Mouse (Mus musculus) lung, embryonic 15.5 days (tissue): ENCODE measurements around the gene Gm4131. TPM values are rescaled to one million over a fixed set of nuclear protein-coding genes. Genes with fewer than 3 reads are reported as not detected.
A peak's percentile ranks its signal among the peaks of the same experiment; 100 is the strongest.

Experiments
- ATAC-seq: fragments of 200-750 bp; cut with Nextera tagmentation; 2 replicates; pipeline ENCODE4 v1.8.0; 2017; ENCODE audit warnings: moderate number of reproducible peaks, borderline replicate concordance; ENCODE audit not compliant: low FRiP score, low TSS enrichment; ENCODE audit errors: extremely low read depth
- H3K27ac ChIP-seq: fragments of 300-500 bp; sonication (generic); 2 replicates; pipeline ENCODE4 v1.5.1; 2015; ENCODE audit warnings: moderate library complexity, mild to moderate bottlenecking, inconsistent platforms
- H3K27me3 ChIP-seq: fragments of 300-500 bp; sonication (generic); 2 replicates; pipeline ENCODE4 v1.6.1; 2015; ENCODE audit warnings: inconsistent platforms
- H3K36me3 ChIP-seq: fragments of 300-500 bp; sonication (generic); 2 replicates; pipeline ENCODE4 v1.6.1; 2015; ENCODE audit warnings: inconsistent platforms
- H3K4me1 ChIP-seq: fragments of 300-500 bp; sonication (generic); 2 replicates; pipeline ENCODE4 v1.6.1; 2015; ENCODE audit warnings: inconsistent platforms
- H3K4me2 ChIP-seq: fragments of 300-500 bp; sonication (generic); 2 replicates; pipeline ENCODE4 v1.6.1; 2015; ENCODE audit warnings: inconsistent platforms, mild to moderate bottlenecking, moderate library complexity
- H3K4me3 ChIP-seq: fragments of 300-500 bp; sonication (generic); 2 replicates; pipeline ENCODE4 v1.5.1; 2015; ENCODE audit warnings: mild to moderate bottlenecking, inconsistent platforms
- H3K9ac ChIP-seq: fragments of 300-500 bp; sonication (generic); 2 replicates; pipeline ENCODE4 v1.6.1; 2015; ENCODE audit warnings: inconsistent platforms
- H3K9me3 ChIP-seq: fragments of 300-500 bp; sonication (generic); 2 replicates; pipeline ENCODE4 v1.6.1; 2016; ENCODE audit warnings: inconsistent platforms
- WGBS: fragments of 180-500 bp; shearing (Covaris S2); methylation state at CpG from one replicate; pipeline ENCODE4 v1.1.7; 2015; 5-methylcytosine and 5-hydroxymethylcytosine counted together
- polyA plus RNA-seq: library from polyadenylated mRNA; unstranded; fragments of >200 nt; fragmentation: Nextera tagmentation; extraction: Ambion mirVana; gene quantifications from 2 replicates; pipeline ENCODE4 v1.2.1, GENCODE M21; 2015

Gm4131 gene
- polyA plus RNA-seq, 1 experiment from 2014 or later: not detected

DNA sequence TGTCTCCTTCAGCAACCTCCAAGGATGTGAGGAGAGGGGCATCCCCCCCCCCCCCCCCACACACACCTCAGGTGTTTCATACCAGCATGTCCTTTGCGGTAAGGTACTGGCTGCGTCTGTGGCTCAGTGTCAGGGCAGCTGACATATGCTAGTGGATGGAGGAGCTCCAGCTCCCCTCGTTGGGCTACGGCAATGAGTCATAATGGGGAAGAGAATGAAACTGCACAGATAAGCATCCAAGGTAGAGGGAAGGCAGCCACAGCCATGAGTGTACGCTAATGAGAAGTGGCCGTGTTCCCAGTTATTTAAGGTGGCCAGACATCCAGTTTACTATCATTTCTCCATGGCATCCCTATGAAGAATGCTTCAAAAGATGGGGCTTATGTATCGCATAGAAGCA, 78.5 kb downstream of the Gm4131 start:
- H3K9ac ChIP-seq: no peak overlapping the region
- WGBS: 80% methylated on average over 7 of the region's 7 CpGs
- H3K27ac ChIP-seq: no peak overlapping the region
- no peaks in the 10 kb centered on the region for H3K4me1 ChIP-seq
- no peak overlapping the region for H3K4me3 ChIP-seq
- no peak overlapping the region for H3K4me2 ChIP-seq
- no peaks in the 10 kb centered on the region for H3K9me3 ChIP-seq
- ATAC-seq: no peak
- H3K36me3 ChIP-seq: no peaks in the 10 kb centered on the region
- no peaks in the 10 kb centered on the region for H3K27me3 ChIP-seq

DNA sequence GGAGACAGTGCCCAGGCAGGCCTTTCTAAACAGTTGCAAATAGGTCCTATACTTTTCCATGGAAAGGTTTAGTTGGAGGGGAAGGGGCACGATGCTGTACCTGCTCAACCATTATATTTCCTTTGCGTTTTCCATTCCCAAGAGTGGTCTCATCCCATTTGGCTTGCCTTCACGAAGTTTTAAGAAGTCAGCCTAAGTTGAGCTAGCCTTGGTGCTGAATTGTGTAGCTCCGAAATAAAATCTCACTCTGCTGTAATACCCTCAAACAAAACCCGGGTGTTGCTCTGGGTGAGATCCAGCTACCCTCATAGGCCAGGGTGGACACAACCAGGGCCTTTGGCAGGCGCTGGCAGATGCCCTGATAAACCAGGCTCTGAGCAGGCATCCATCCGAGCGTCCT, 85.3 kb downstream of the Gm4131 start:
- Histone ChIP-seq H3K4me1 (no peaks in the 10 kb centered on the region), H3K9me3 (no peaks in the 10 kb centered on the region), H3K4me3 (no peak overlapping the region), H3K27ac (no peak overlapping the region), H3K27me3 (no peaks in the 10 kb centered on the region), H3K9ac (no peak overlapping the region), H3K36me3 (no peaks in the 10 kb centered on the region), H3K4me2 (no peak overlapping the region)
- WGBS: 36% methylated on average over 8 of the region's 8 CpGs
- no peak for ATAC-seq

DNA sequence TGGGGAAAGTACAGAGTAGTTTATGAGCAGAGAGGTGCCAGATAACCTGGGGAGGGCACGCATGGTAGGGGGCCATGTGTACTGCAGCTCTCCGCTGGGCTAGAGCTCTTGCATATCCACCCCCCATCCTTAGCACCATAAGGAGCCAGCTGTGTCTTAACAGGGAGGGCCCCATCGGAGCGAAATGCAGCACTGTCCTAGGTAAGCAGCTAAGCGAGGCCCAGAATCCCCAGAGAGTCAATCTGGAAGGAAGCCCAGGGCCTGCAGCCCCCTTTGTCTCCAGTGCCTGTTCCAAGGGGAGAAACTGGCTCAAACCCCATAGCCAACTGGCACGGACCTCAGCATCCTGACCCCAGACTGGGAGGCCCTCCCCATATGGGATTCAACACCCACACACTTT, 87.3 kb downstream of the Gm4131 start:
- Histone ChIP-seq H3K4me1 (no peaks in the 10 kb centered on the region), H3K9ac (no peak overlapping the region), H3K4me3 (no peak overlapping the region), H3K4me2 (no peak overlapping the region), H3K27ac (no peak overlapping the region), H3K36me3 (no peaks in the 10 kb centered on the region), H3K27me3 (no peaks in the 10 kb centered on the region), H3K9me3 (no peaks in the 10 kb centered on the region)
- ATAC-seq: no peak
- WGBS: 34% methylated on average over 6 of the region's 6 CpGs

DNA sequence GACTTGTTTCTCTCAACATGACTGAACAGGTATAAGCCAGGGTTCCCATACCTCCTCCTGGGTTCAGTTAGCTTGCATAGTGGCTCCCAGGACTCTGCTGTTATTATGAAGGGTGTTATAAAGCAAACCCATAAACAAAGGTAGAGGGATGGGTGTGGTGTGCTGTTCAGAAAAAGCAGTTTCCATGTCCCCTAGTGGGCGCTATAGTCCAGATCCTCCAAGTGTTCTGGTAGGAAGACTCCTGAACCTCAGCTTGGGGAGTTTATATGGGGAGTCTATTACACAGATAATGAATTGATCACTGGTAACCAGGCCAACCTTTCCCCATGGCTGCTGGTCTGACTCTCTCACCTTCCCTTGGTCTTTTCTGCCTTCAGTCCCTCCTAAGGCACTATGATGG, 92.2 kb downstream of the Gm4131 start:
- Histone ChIP-seq H3K27ac (no peak overlapping the region), H3K4me1 (no peaks in the 10 kb centered on the region), H3K9ac (no peak overlapping the region), H3K27me3 (no peaks in the 10 kb centered on the region), H3K36me3 (no peaks in the 10 kb centered on the region), H3K4me3 (no peak overlapping the region), H3K4me2 (no peak overlapping the region), H3K9me3 (no peaks in the 10 kb centered on the region)
- no peak for ATAC-seq
- 67% methylated on average over 1 of the region's 1 CpGs for WGBS

DNA sequence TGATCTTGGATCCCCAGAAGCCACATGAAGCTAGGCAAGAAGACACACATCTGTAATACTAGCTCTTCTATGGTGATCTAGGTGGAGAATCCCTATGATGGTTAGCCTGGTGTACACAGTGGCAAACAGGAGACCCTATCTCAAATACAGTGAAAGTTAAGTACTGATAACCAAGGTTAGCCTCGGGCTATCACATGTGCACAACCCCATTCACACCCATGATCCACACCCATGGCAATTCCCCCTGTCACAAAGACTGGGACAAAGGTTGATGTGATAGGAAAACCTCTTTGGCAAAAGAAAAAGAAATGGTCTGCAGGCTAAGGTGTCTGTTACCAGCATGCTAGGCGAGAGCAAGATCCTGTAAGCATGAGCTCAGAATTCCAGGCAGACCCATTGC, 94.7 kb downstream of the Gm4131 start:
- Histone ChIP-seq H3K27me3 (no peaks in the 10 kb centered on the region), H3K36me3 (no peaks in the 10 kb centered on the region), H3K4me3 (no peak overlapping the region), H3K4me1 (no peaks in the 10 kb centered on the region), H3K27ac (no peak overlapping the region), H3K9ac (no peak overlapping the region), H3K4me2 (no peak overlapping the region), H3K9me3 (no peaks in the 10 kb centered on the region)
- WGBS: 65% methylated on average over 2 of the region's 2 CpGs
- no peak for ATAC-seq

DNA sequence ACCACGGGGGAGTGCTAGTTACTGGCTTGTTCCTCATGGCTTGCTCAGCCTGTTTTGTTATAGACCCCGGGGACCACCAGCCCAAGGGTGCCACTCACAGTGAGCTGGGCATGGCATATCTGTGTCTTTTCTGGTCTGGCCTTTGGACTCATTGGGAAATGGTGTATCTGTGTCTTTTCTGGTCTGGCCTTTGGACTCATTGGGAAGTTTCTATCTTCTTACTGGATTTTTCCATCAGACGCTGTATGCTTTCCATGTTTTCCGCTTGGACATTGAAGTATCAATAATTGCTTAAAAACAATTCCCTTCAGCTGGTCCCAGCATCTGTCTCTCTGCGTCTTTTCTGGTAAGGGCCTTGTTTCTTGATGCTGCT, 98.0 kb downstream of the Gm4131 start:
- WGBS: 87% methylated on average over 5 of the region's 5 CpGs
- Histone ChIP-seq H3K4me3 (no peak overlapping the region), H3K4me1 (peaks cover 7% of the 10 kb centered on the region; the same call in 1 of the 2 replicates), H3K27me3 (no peaks in the 10 kb centered on the region), H3K9ac (no peak overlapping the region), H3K4me2 (no peak overlapping the region), H3K9me3 (no peaks in the 10 kb centered on the region), H3K27ac (no peak overlapping the region), H3K36me3 (no peaks in the 10 kb centered on the region)
- no peak for ATAC-seq

DNA sequence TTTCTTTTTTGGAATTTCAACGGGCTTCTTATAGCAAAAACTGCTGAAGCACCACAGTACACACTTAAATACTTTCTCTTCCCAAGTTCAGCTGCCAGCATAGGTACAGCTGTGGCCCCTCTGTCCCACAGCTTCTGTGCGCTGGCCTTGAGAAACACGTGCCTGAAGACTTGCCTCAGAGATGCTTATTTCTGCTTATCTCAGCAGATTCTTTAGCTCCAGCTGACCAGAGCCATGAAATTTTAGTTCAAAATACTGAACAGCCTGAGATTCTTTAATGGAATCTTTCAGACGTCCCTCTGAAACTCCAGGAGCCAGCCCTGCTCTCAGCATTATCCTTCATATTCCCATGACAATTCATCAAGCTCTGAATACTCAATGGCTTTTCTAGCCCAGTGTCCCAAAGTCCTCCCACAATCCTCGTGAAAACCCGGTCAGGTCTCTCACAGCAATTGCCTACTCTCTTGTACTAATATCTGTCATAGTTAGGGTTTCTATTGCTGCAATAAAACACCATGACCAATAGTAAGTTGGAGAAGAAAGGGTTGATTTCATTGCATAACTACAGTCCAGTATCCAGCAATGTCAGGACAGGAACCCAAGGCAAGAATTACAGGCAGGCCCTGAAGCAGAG, 98.5 kb downstream of the Gm4131 start:
- no peak overlapping the region for H3K4me3 ChIP-seq
- no peak overlapping the region for H3K9ac ChIP-seq
- ATAC-seq: no peak
- no peak overlapping the region for H3K4me2 ChIP-seq
- peaks cover 7% of the 10 kb centered on the region; the same call in 1 of the 2 replicates for H3K4me1 ChIP-seq
- H3K9me3 ChIP-seq: no peaks in the 10 kb centered on the region
- WGBS: 61% methylated on average over 6 of the region's 6 CpGs
- no peak overlapping the region for H3K27ac ChIP-seq
- H3K27me3 ChIP-seq: no peaks in the 10 kb centered on the region
- H3K36me3 ChIP-seq: no peaks in the 10 kb centered on the region

DNA sequence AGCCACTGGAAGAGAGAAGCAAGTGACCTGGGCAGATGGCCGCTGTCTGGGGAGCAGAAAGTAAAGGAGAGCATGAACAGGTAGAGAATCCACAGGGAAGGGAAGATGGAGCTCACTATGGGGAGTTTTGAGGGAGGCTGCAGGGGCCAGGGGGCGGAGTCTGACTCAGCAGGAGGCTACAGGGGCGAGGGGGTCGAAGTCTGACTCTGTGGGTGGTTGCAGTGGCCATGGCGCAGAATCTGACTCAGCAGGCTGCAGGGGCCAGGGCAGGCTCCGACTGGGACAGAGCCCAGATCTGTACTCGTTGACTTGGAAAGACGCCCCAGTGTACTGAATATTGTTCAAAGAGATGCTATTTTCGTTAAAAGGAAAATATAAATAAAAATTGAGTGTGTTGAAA, 101.8 kb downstream of the Gm4131 start:
- H3K4me1 ChIP-seq: peaks cover 7% of the 10 kb centered on the region; the same call in 1 of the 2 replicates
- H3K4me2 ChIP-seq: peak overlapping the region; percentile 16; the same call in 1 of the 2 replicates
- no peaks in the 10 kb centered on the region for H3K27me3 ChIP-seq
- H3K36me3 ChIP-seq: no peaks in the 10 kb centered on the region
- peak; percentile 89; the same call in 1 of the 2 replicates for ATAC-seq
- H3K27ac ChIP-seq: no peak overlapping the region
- no peak overlapping the region for H3K4me3 ChIP-seq
- WGBS: 27% methylated on average over 9 of the region's 9 CpGs
- no peak overlapping the region for H3K9ac ChIP-seq
- H3K9me3 ChIP-seq: no peaks in the 10 kb centered on the region

DNA sequence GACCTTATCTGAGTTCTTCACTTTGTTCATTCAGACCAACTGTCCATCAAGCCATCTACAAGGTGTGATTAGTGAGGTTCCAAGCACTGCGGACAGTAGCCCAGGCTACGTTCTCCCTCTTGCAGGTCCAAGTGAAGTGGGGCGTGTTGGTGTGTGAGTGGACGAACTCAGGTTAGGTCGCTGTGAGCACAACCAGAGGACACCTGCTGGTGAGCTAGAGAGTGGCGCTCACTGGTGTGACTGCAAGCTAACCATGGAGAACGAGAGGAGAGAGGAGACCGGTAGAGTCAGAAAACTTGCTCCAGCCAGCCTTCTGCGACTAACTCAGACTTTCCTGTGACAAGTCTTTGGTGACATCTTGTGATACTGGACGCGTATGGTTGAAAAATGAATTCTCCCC, 107.2 kb downstream of the Gm4131 start:
- no peak overlapping the region for H3K4me3 ChIP-seq
- H3K27me3 ChIP-seq: no peaks in the 10 kb centered on the region
- ATAC-seq: no peak
- H3K9me3 ChIP-seq: no peaks in the 10 kb centered on the region
- H3K4me1 ChIP-seq: peaks cover 15% of the 10 kb centered on the region
- no peak overlapping the region for H3K27ac ChIP-seq
- no peak overlapping the region for H3K9ac ChIP-seq
- H3K36me3 ChIP-seq: no peaks in the 10 kb centered on the region
- WGBS: 53% methylated on average over 11 of the region's 11 CpGs
- no peak overlapping the region for H3K4me2 ChIP-seq

DNA sequence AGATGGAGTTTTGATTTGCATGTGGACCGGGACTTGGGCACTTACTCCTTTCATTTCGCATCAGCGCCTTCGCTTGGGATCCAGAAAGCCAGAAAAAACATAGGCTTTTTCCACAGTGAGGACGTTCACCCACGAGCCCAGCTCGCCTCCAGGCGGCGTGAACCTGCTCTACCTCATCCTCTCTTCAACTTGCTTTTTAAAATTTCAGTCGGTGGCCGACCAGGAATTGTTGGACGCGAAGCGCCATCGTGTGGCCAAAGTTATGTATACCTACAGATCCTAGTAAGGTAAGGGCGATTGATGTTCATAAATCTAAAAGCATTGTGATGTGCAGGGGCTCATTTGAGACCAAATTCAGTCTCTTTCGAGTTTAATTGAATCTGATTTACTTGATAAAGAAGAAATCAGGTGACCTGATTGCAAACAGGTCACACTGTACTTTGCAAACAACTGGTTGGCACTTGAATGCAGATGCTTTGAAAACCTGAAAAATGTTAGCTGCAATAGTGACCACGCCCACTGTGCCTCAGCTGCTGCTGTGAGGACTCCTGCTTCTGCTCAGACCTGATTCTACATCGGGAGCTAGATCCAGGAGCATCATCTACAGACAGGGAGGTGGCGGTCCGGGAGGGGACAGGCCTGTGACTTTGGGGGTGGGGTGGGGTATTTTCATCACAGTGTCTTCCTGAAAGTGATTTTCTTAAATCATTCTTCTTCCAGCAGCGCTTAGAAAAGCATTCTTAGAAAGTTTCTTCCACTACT, 109.1 kb downstream of the Gm4131 start:
- Histone ChIP-seq H3K9me3 (no peaks in the 10 kb centered on the region), H3K36me3 (no peaks in the 10 kb centered on the region), H3K27ac (no peak overlapping the region), H3K4me2 (peak overlapping the region; percentile 40; the same call in 1 of the 2 replicates), H3K27me3 (no peaks in the 10 kb centered on the region), H3K4me1 (peaks cover 25% of the 10 kb centered on the region), H3K9ac (no peak overlapping the region), H3K4me3 (peak overlapping the region; percentile 9; the same call in 1 of the 2 replicates)
- 19% methylated on average over 22 of the region's 22 CpGs for WGBS
- ATAC-seq: 0 out of 2 replicates have a peak, but pooled peaks have one; percentile 33

DNA sequence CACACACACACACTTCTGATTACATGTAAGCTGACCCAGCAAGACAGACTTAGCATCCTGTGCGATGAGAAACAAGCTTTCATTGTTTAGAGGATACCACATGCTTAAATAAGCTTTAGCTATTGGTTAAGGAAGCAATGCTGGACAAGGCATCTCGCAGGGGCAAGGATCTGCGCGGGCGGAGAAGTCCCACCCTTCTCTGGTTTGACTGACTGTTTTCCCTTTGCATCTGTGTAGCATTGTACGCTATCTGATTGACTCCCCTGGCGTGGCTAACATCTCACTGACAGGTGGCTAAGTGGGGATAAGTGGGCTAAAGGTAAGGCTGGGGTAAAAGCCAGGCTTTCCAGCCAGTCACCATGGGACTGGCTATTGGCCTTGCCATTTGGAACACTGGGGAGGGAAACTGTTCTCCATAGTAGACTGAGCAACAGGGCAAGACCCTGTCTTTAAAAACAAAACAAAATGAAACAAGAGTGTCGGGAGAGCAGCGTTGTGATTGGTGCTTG, 110.4 kb downstream of the Gm4131 start, which contains the start of gene Gucy1b2:
Gene Gucy1b2 (minus strand): TSS at position 51 of the 509 bp plus-strand sequence.
- no peak within 1 kb of the TSS; the same call in 1 of the 2 replicates for H3K4me2 ChIP-seq
- no peak within 1 kb of the TSS for H3K9ac ChIP-seq
- ATAC-seq: no peak
- no peaks in the 10 kb centered on the region for H3K27me3 ChIP-seq
- no peaks in the 10 kb centered on the region for H3K9me3 ChIP-seq
- WGBS: 44% methylated on average over 9 of the region's 9 CpGs
- no peaks in the 10 kb centered on the region for H3K36me3 ChIP-seq
- no peak within 1 kb of the TSS for H3K4me3 ChIP-seq
- H3K27ac ChIP-seq: peak within 1 kb of the TSS; percentile 74
- H3K4me1 ChIP-seq: peaks cover 25% of the 10 kb centered on the region

DNA sequence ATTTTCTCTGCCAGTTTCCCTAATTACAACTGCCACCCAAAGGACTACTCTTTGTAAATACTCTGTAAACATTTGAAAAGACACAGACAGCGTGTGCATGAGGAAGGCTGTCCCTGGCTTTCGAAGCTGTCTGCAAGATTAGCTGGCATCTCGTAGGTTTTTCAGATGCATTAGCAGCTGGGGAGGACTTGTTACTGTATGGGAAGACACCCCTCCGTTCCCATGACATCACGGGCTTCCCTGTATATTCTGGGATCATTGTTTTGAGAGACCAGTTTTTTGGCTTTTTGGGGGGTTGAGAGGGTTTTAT, 111.2 kb downstream of the Gm4131 start:
- H3K27me3 ChIP-seq: no peaks in the 10 kb centered on the region
- no peak overlapping the region for H3K4me3 ChIP-seq
- no peaks in the 10 kb centered on the region for H3K9me3 ChIP-seq
- H3K27ac ChIP-seq: peak overlapping the region; percentile 74
- H3K9ac ChIP-seq: no peak overlapping the region
- no peak for ATAC-seq
- H3K4me2 ChIP-seq: no peak overlapping the region; the same call in 1 of the 2 replicates
- WGBS: 38% methylated on average over 5 of the region's 5 CpGs
- peaks cover 25% of the 10 kb centered on the region for H3K4me1 ChIP-seq
- H3K36me3 ChIP-seq: no peaks in the 10 kb centered on the region
